9 mouse cellular contexts compared by ENCODE assay signal in genomic region chr15:84829416-84829815, GRCm38 (mm10). TPM values are rescaled to one million over a fixed set of nuclear protein-coding genes. Genes with fewer than 3 reads are reported as not detected.
A peak's percentile ranks its signal among the peaks of the same experiment; 100 is the strongest.
DNase-seq lines count a peak whose midpoint lies in the region; ATAC-seq and TF ChIP-seq lines count a peak whose summit lies in the region.
"Had no signal": no experiment of that assay in that cellular context is flagged by ENCODE, and none has a peak within 500 bp of the region (broad histone marks: within the 10 kb centered on the region; RNA-seq: fewer than 3 reads in every experiment).

No protein-coding gene starts in this region.

- no peak overlapping the region for H3K27ac ChIP-seq in forebrain, postnatal 0 days (ENCODE audit: low read depth, low read length)
- no peak overlapping the region for H3K27ac ChIP-seq in layer of hippocampus, adult 2 months
- H3K27ac ChIP-seq in lung, postnatal 0 days (ENCODE audit: low read length), result no peak overlapping the region
- H3K27ac ChIP-seq: heart, embryonic 13.5 days had no signal

- H3K4me3 ChIP-seq in forebrain, postnatal 0 days (ENCODE audit: low read depth, low read length), result no peak overlapping the region
- H3K4me3 ChIP-seq in layer of hippocampus, adult 2 months, result no peak overlapping the region
- H3K4me3 ChIP-seq in lung, postnatal 0 days (ENCODE audit: low read depth, low read length), result no peak overlapping the region
- H3K4me3 ChIP-seq: heart, embryonic 13.5 days had no signal

- H3K9ac ChIP-seq in forebrain, postnatal 0 days, result peak overlapping the region; percentile 10; the same call in 1 of the 2 replicates
- no peak overlapping the region for H3K9ac ChIP-seq in lung, postnatal 0 days (replicated peaks; ENCODE audit: low read depth)
- H3K9ac ChIP-seq: heart, embryonic 13.5 days had no signal

- peak; percentile 81 for DNase-seq in CD4-positive, CD25-positive, alpha-beta regulatory T cell, adult 2 months (ENCODE audit: low read depth, low spot score)
- peak; percentile 94 for DNase-seq in adrenal gland, postnatal 14 days
- DNase-seq in forebrain, postnatal 0 days, result peak; percentile 75
- DNase-seq in heart, postnatal 4 days, result peak; percentile 96
- peak; percentile 41 to 66 for DNase-seq in layer of hippocampus, adult 2 months (ENCODE audit: low spot score in 2 of 2)
- peak; percentile 90 for DNase-seq in lung, postnatal 0 days (ENCODE audit: low spot score)
- peak; percentile 92 for DNase-seq in retina, postnatal 1 day
- peak; percentile 93 for DNase-seq in thymus, postnatal 4 days

- no peaks in the 10 kb centered on the region for H3K9me3 ChIP-seq in forebrain, postnatal 0 days (ENCODE audit: low read length)
- no peaks in the 10 kb centered on the region for H3K9me3 ChIP-seq in lung, postnatal 0 days (ENCODE audit: low read length)
- H3K9me3 ChIP-seq: heart, embryonic 13.5 days had no signal

- no peaks in the 10 kb centered on the region for H3K27me3 ChIP-seq in forebrain, postnatal 0 days (ENCODE audit: insufficient read depth, low read length)
- no peaks in the 10 kb centered on the region for H3K27me3 ChIP-seq in lung, postnatal 0 days (replicated peaks; ENCODE audit: insufficient read depth, low read length)
- H3K27me3 ChIP-seq: heart, embryonic 13.5 days had no signal

- TF ChIP-seq CTCF in forebrain, postnatal 0 days (IDR thresholded peaks at IDR 0.05; ENCODE audit: low read depth), result peak; percentile 71
- peak; percentile 80 for TF ChIP-seq CTCF in layer of hippocampus, adult 2 months (conservative IDR thresholded peaks at IDR 0.05)
- TF ChIP-seq CTCF in lung, postnatal 0 days (IDR thresholded peaks at IDR 0.05), result peak; percentile 67

- no peak for TF ChIP-seq EP300 in lung, postnatal 0 days (IDR thresholded peaks at IDR 0.05)

- no peaks in the 10 kb centered on the region for H3K36me3 ChIP-seq in forebrain, postnatal 0 days (ENCODE audit: insufficient read depth)
- no peaks in the 10 kb centered on the region for H3K36me3 ChIP-seq in lung, postnatal 0 days (ENCODE audit: insufficient read depth, low read length)
- H3K36me3 ChIP-seq: heart, embryonic 13.5 days had no signal

- H3K4me2 ChIP-seq in forebrain, postnatal 0 days (ENCODE audit: low read depth), result no peak overlapping the region
- no peak overlapping the region for H3K4me2 ChIP-seq in lung, postnatal 0 days (replicated peaks; ENCODE audit: low read depth, low read length)
- H3K4me2 ChIP-seq: heart, embryonic 13.5 days had no signal

- 15% methylated on average over 15 of the region's 15 CpGs for WGBS in forebrain, postnatal 0 days
- 2% methylated on average over 15 of the region's 15 CpGs for WGBS in lung, postnatal 0 days

- peak; percentile 65 for ATAC-seq in forebrain, postnatal 0 days
- peak; percentile 85 for ATAC-seq in lung, postnatal 0 days

- peaks cover 12% of the 10 kb centered on the region; the same call in 1 of the 2 replicates for H3K4me1 ChIP-seq in forebrain, postnatal 0 days (ENCODE audit: insufficient read depth)
- no peaks in the 10 kb centered on the region for H3K4me1 ChIP-seq in lung, postnatal 0 days (ENCODE audit: insufficient read depth, low read depth, low read length)
- H3K4me1 ChIP-seq: heart, embryonic 13.5 days had no signal

RNA-seq across cellular contexts. Expression of gene Phf21b, which starts 26.4 kb away (rescaled TPM):
- total RNA-seq in adrenal gland, postnatal 14 days (2021), result 2.3 and 3.6 TPM in 2 replicates
- 13.5 and 20.0 TPM in 2 replicates for total RNA-seq in forebrain, postnatal 0 days (2014; rRNA removed)
- polyA plus RNA-seq in forebrain, postnatal 0 days (2015; fragmentation: Nextera tagmentation; extraction: Ambion mirVana), result 2.5 and 2.7 TPM in 2 replicates
- 1 to 10 TPM in 1 of 2 experiments, under 1 TPM in 1; 0.68 to 1.5 TPM for total RNA-seq in heart, postnatal 4 days (2021)
- total RNA-seq in layer of hippocampus, adult 2 months (2021), result 10 to 100 TPM in 1 of 2 experiments, 1 to 10 TPM in 1; 8.8 to 11.9 TPM
- 0.08 and 0.12 TPM in 2 replicates for polyA plus RNA-seq in lung, postnatal 0 days (2015; fragmentation: Nextera tagmentation; extraction: Ambion mirVana)
